Mouse (Mus musculus): Measurements from ENCODE around the gene Isy1.

The Isy1 gene

DNA sequence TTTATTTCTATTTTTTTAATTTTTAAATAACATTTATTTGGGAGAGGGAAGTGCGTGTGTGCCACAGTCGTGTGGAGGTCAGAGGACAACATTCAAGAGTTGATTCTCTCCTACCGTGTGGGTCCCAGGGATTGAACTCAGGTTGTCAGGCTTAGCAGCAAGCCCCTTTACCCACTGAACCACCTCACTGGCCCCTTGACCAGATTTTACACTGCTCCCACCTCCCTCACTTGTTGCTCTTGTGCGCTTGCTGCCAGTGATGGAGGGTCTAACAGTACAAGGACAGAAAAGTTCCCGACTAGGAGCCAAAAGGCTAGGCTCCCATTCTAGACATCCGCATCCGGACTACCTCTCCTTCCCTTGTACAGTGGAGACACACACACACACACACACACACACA is 33.1 kb downstream of the Isy1 start:
- no peak for DNase-seq (ENCODE audit: extremely low read depth, low read depth)

GRCm38 (mm10) chr6:87804886-87805285 is 33.7 kb downstream of the Isy1 start:
- no peak for DNase-seq (ENCODE audit: extremely low read depth, low read depth)

- no peak for DNase-seq (ENCODE audit: extremely low read depth, low read depth)
These were observed 34.6 kb downstream of the Isy1 start for GRCm38 (mm10) chr6:87804036-87804435.

- no peak for DNase-seq (ENCODE audit: extremely low read depth, low read depth)
These were observed 36.1 kb downstream of the Isy1 start for GRCm38 (mm10) chr6:87802462-87802861.

- no peak for DNase-seq (ENCODE audit: extremely low read depth, low read depth)
These were observed 39.0 kb downstream of the Isy1 start for GRCm38 (mm10) chr6:87799576-87799975.

GRCm38 (mm10) chr6:87797321-87797720 is 41.3 kb downstream of the Isy1 start:
- no peak for DNase-seq (ENCODE audit: extremely low read depth, low read depth)

DNA sequence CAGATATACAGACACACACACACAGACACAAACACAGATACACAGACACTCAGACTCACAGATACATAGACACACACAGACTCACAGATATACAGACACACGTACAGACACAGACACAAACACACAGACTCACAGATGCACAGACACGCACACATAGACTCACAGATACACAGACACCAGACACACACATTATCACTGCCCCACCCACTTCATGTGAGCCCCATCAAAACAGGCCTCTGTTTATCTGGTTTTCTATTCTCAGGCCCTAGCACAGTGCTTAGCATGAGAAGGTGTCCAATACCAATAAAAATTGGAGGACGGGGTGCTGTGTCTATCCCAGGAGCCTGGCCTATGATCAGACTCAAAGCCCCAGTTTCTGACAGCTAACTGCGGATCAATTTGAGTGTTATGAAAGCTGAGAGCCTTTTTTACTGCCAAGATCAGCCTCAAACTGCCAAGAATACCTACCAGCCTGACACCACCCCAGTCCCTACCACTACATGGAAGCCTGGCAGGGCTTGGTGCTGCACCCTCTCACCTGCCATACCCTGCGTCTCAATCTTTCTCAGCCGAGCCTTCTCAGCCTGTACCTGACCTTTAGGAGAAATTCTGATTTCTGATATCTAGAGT is 42.2 kb downstream of the Isy1 start:
- DNase-seq (ENCODE audit: extremely low read depth, low read depth) = no peak

DNA sequence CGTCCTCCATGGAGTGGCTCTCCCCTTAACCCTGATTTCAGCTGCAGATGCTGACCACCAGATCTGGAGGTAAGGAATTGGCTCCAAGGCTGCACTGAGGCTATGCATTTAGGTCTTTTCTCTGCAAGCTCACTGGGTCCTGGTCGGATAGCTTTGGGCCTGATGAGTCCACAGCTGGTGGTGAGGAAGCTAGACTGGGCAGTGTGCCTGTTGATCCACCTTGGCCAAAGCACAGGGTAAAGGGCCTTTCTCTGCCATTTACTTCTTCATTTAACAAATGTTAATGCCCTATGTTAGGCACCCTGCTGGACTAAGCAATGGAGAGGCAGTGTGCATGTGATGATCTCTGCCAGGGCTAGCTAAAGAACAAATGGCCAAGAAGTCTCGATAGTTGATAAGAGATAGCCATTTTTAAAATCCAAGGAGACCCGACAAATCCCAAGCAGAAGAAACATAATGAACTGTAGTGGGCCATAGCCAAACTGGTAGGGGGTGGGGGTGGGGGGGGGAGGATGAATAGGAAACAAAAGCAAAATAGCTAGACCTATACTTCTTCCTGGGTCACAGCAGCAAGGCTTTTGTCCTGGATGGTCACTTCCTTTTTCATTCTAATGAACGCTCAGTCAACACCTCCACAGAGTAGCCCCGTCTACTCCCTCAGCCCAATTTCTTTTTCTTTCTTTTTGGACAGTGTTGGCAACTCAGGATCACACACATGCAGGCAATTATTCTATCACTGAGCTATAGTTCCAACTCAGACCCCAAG is 43.0 kb downstream of the Isy1 start:
- DNase-seq (ENCODE audit: extremely low read depth, low read depth) = no peak

- DNase-seq (ENCODE audit: extremely low read depth, low read depth) = no peak
These were observed 44.6 kb downstream of the Isy1 start for GRCm38 (mm10) chr6:87793821-87794510.

DNA sequence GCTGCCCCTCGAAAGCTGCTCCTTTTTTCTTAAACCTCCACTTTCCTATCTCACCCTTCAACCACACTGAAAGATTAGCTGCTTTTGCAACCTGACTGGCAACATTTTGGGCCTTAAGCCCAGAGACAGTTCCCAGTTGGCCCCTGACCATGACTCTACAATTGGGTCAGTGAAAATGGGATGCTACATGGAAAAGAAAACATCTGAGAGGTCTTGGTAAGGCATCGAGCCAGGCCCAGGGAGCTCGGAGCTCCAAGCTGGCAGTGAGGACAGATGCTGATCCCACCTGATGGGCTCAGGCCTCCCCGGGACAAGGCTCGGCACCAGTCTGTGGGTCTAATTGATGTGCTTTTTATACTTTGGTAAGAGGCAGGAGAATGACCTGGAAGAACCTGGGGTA is 46.8 kb downstream of the Isy1 start:
- no peak for DNase-seq (ENCODE audit: extremely low read depth, low read depth)

DNA sequence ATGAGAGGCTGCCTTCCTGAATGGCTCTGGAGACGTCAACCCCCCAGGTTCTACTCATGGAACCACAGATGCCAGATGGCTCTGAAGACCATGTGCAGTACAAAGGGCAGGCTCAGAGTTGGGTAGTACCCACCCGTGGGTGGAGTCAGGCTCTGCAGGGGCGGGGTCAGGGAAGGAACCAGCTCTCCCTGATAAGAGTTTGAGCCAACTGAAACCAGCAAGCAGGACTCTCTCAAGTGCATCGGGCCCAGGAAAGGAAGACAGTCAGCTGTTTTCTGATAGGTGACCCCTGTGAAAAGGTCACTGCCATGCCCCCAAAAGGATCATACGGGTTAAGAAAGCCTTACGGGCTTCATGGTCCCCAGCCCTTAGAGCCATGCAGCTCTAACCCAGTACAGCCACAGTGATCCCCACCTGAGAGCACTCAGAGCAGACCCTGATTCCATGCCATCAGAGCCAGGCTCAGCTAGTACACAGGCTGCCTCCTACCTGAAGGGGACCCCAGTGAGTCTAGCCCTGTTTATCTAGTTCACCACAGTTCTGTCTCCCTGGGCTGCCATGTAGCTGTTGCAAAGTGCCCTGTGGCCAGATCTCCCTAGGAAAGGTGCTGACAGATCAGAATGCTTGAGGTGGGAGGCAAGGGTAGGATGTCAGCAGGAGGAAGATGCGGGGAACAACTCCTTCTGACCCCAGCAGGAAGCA is 47.7 kb downstream of the Isy1 start:
- peak; percentile 84 for DNase-seq (ENCODE audit: extremely low read depth, low read depth)

DNA sequence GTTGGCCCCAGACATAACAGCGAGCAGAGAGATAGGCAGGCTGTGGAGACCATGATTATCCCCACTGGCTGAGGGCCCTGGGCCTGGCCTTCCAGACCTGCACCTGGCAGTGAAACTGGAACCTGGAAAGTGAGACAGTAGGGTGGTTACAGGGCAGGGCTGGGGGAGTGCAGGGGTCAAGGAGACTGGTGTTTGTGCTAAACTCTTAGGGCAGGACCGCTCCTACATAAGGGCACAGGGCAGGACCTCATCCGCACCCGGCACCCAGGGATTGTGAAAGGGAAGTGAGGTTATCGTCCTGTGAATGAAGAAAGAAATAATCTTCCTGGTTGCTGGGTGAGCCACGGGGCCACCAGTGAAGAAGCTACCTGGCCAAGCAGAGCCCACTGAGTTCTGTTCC is 48.8 kb downstream of the Isy1 start:
- no peak for DNase-seq (ENCODE audit: extremely low read depth, low read depth)

DNA sequence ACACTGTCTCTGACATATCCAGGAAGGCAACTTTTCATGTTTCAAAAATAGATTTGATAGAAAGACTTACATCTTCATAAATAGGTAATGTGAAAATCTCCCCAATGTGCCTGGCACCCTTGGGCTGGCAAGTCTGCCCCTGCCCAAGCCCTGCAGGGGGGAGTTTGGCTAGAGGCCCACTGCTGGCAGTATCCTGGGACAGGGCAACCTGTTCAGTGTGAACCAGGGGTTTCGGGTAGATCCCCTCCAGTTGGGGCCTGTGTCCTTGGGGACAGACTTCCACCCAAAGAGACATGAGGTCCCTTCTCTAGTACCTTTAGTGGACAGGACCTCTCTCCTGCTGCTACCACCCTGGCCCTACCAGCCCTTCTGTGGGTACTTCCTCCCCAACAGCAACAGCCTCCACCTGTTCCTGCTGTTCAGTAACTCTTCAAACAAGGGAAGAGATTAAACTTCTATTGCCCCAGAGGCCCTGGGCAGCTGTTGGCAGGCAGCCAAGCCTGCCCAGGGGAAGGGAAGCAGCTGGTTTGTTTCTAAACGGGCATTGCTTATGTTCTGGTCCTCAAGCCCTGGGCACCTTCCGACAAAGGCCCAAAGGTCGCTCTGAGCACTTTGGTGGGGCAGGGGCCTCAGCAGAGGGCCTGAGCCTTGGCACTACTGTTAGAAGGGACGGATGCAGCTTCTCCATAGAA is 49.6 kb downstream of the Isy1 start:
- no peak for DNase-seq (ENCODE audit: extremely low read depth, low read depth)

DNA sequence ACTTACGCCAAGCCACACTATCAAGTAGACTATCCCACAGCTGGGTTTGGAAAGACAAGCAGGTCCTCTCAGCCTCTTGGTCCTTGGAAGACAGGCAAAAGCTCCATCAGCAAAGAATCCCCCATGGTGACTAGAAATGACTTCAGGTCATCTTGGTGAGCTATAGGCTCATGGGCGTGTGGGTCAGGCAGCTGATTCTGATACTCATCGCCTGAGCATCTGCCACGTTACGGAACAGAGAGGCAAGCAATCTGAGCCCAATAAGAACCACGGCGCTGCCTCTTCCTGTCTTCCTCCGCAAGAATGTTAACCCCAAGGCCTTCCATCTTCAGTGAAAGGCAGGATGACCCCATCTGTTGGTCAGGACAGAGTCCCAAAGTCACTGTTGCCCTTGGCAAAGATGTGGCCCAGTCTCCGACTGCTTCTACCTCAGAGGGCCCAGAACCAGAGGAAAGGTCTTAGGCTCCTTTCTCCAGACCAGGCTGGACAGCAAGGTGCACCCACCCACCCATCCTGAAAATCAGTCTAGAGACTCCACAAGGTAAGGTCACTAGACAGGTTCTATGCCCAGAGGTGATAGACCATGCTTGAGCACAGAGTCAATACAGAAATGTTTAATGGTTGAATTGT is 50.2 kb downstream of the Isy1 start:
- no peak for DNase-seq (ENCODE audit: extremely low read depth, low read depth)

- no peak for DNase-seq (ENCODE audit: extremely low read depth, low read depth)
These were observed 51.3 kb downstream of the Isy1 start for GRCm38 (mm10) chr6:87787108-87787890.

DNA sequence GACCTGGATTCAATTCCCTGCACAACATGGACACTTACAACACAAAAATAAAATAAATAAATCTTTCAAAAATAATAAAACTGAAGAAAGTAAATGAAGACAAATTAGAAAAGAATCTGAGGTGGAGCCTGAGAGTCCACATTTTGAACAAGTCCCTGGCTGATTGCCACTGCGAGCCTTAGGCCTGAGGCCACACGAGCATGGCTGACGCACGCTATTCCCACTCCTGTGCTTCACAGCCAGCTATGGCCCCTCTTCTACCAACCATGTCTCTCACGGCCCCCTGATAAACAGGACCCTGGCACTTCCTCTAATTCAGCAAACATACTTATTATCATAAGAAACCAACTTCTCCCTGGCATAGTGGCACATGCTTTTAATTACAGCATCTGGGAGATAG is 52.0 kb downstream of the Isy1 start:
- no peak for DNase-seq (ENCODE audit: extremely low read depth, low read depth)

GRCm38 (mm10) chr6:87784033-87784432 is 54.6 kb downstream of the Isy1 start:
- no peak for DNase-seq (ENCODE audit: extremely low read depth, low read depth)

DNA sequence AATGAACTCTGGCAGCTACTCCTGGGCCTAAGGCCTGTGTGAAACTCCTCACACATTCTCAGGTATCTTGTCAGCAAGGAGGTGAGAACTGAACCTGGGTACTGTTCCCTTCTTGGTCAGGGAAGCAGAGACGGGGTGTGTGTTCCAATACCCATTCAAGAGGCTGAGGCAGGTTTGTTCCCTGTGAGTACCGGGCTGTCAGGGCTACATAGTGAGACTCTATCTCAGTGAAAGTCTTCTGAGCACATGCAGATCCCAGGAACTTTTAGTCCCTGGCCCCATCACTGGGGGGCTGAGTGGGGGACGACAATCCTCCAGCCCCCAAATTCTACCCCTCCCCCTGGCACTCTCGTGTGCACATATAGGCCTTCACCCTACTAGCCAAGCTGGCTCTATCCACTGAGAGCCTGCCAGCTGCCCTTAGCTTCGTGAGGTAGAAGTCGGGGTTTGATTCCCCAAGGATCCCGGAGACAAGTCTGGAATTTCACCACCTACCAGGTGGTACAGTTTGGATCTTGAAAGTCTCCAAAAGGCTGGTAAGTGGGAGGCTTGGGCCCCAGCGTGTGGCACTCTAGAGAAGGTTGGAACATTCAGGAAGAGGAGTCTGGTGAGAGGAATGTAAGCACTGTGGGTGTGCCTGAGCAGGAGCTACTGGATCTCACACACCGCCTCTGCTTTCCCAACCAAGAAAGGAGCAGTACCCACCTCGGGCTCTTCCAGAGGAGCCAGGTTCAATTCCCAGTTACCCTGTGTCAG is 57.9 kb downstream of the Isy1 start:
- no peak for DNase-seq (ENCODE audit: extremely low read depth, low read depth)

All from MEL-GATA-1-ER (cell line).